Mouse (Mus musculus) MEL (cell line): ENCODE data around the gene Pabpn1.

Experiments
- BHLHE40 ChIP-seq: IDR thresholded peaks from 2 replicates; pipeline ENCODE4 v1.6.1; 2012; ENCODE audit warnings: low read depth, mild to moderate bottlenecking, inconsistent platforms, low read length, improper control_type of control experiment, borderline replicate concordance
- CTCF ChIP-seq, 3 experiments: IDR thresholded peaks in 2 of 3; conservative IDR thresholded peaks in 1 of 3; 2 replicates each; pipeline ENCODE4 v1.5.1; 2011 to 2012; ENCODE audit warnings: low read length in 3 of 3, low read depth in 2 of 3, mild to moderate bottlenecking in 2 of 3, improper control_type of control experiment in 1 of 3, inconsistent platforms in 1 of 3, mixed read lengths in 1 of 3, moderate library complexity in 1 of 3; ENCODE audit not compliant: control insufficient read depth in 1 of 3, insufficient read depth in 1 of 3, poor library complexity in 1 of 3, severe bottlenecking in 1 of 3
- E2F4 ChIP-seq: IDR thresholded peaks from 2 replicates; pipeline ENCODE4 v1.6.1; 2011; ENCODE audit warnings: low read depth, low read length, improper control_type of control experiment, borderline replicate concordance
- EP300 ChIP-seq, 2 experiments: IDR thresholded peaks; 2 replicates each; pipeline ENCODE4 v1.6.1; 2011; ENCODE audit warnings: improper control_type of control experiment in 2 of 2, low read length in 2 of 2, low read depth in 1 of 2, mild to moderate bottlenecking in 1 of 2
- MAZ ChIP-seq: IDR thresholded peaks from 2 replicates; pipeline ENCODE4 v1.6.1; 2012; ENCODE audit warnings: low read depth, mild to moderate bottlenecking, inconsistent platforms, low read length, improper control_type of control experiment
- MXI1 ChIP-seq: IDR thresholded peaks from 2 replicates; pipeline ENCODE4 v1.6.1; 2011; ENCODE audit warnings: mild to moderate bottlenecking, low read depth, low read length, improper control_type of control experiment
- NRF1 ChIP-seq: IDR thresholded peaks from 2 replicates; pipeline ENCODE4 v1.6.1; 2014; ENCODE audit warnings: low read depth, mild to moderate bottlenecking, inconsistent platforms, low read length, improper control_type of control experiment, moderate library complexity; ENCODE audit not compliant: poor library complexity, insufficient read depth, severe bottlenecking
- POLR2A ChIP-seq, 2 experiments: IDR thresholded peaks; 2 replicates each; pipeline ENCODE4 v1.6.1; 2011 to 2012; ENCODE audit warnings: low read length in 2 of 2, mild to moderate bottlenecking in 2 of 2, control low read depth in 1 of 2, improper control_type of control experiment in 1 of 2, low read depth in 1 of 2, moderate library complexity in 1 of 2; ENCODE audit not compliant: control insufficient read depth in 1 of 2, insufficient read depth in 1 of 2, poor library complexity in 1 of 2
- POLR2AphosphoS2 ChIP-seq: IDR thresholded peaks from 2 replicates; pipeline ENCODE4 v1.6.1; 2011; ENCODE audit warnings: low read length, improper control_type of control experiment
- RAD21 ChIP-seq: IDR thresholded peaks from 2 replicates; pipeline ENCODE4 v1.6.1; 2011; ENCODE audit warnings: mild to moderate bottlenecking, low read depth, low read length, improper control_type of control experiment
- TAL1 ChIP-seq: IDR thresholded peaks from 2 replicates; pipeline ENCODE4 v1.6.1; 2012; ENCODE audit warnings: mild to moderate bottlenecking, inconsistent platforms, low read length, moderate library complexity, mixed read lengths
- ZKSCAN1 ChIP-seq: IDR thresholded peaks from 2 replicates; pipeline ENCODE4 v1.6.1; 2012; ENCODE audit warnings: low read depth, mild to moderate bottlenecking, inconsistent platforms, low read length, improper control_type of control experiment, moderate library complexity

- TF ChIP-seq POLR2A (IDR thresholded peaks at IDR 0.05; ENCODE audit: control insufficient read depth in 1 of 2, insufficient read depth in 1 of 2, low read depth in 1 of 2, low read length in 2 of 2, poor library complexity in 1 of 2) (no peak), TAL1 (no peak), EP300 (IDR thresholded peaks at IDR 0.05; ENCODE audit: low read depth in 1 of 2, low read length in 2 of 2) (no peak), BHLHE40 (no peak), RAD21 (no peak), NRF1 (no peak), CTCF (IDR thresholded peaks at IDR 0.05 in 2 of 3, conservative IDR thresholded peaks at IDR 0.05 in 1 of 3; ENCODE audit: control insufficient read depth in 1 of 3, insufficient read depth in 1 of 3, low read depth in 2 of 3, low read length in 3 of 3, poor library complexity in 1 of 3, severe bottlenecking in 1 of 3) (no peak), ZKSCAN1 (no peak), MXI1 (no peak), MAZ (no peak), POLR2AphosphoS2 (no peak), E2F4 (no peak)
Observed at GRCm38 (mm10) chr14:54857891-54858290, 34.4 kb upstream of the Pabpn1 start.
